Mouse (Mus musculus): ENCODE measurements around the gene Eef1g. TPM values are rescaled to one million over a fixed set of nuclear protein-coding genes. Genes with fewer than 3 reads are reported as not detected.

Eef1g gene
- polyA plus RNA-seq, 1 experiment from 2014 or later, result 469 TPM

GRCm38 (mm10) chr19:8984255-8984868 is 17.5 kb downstream of the Eef1g start:
- Histone ChIP-seq H3K36me3 (ENCODE audit: control insufficient read depth, insufficient read depth, low read length) (peaks cover 18% of the 10 kb centered on the region), H3K4me3 (ENCODE audit: low read depth, low read length) (no peak overlapping the region), H3K27me3 (replicated peaks; ENCODE audit: control insufficient read depth, insufficient read depth, low read length) (no peaks in the 10 kb centered on the region), H3K9me3 (ENCODE audit: control insufficient read depth, low read length) (no peaks in the 10 kb centered on the region), H3K9ac (ENCODE audit: low read depth, low read length) (0 out of 2 replicates have a peak overlapping the region, but pooled peaks have one; percentile 3), H3K4me1 (ENCODE audit: control insufficient read depth, insufficient read depth, low read length) (peaks cover 33% of the 10 kb centered on the region), H3K27ac (replicated peaks; ENCODE audit: low read depth, low read length) (peak overlapping the region; percentile 71), H3K4me2 (ENCODE audit: low read depth, low read length) (peak overlapping the region; percentile 6; the same call in 1 of the 2 replicates)
- peak; percentile 17; the same call in 1 of the 2 replicates for ATAC-seq (ENCODE audit: low read depth)
- peak; percentile 93 for DNase-seq (ENCODE audit: low spot score)
- WGBS, result 8% methylated on average over 7 of the region's 7 CpGs

GRCm38 (mm10) chr19:8985891-8986290 is 19.1 kb downstream of the Eef1g start:
- Histone ChIP-seq H3K4me3 (ENCODE audit: low read depth, low read length) (no peak overlapping the region), H3K4me2 (ENCODE audit: low read depth, low read length) (no peak overlapping the region), H3K36me3 (ENCODE audit: control insufficient read depth, insufficient read depth, low read length) (0 out of 2 replicates have a peak, but pooled peaks cover 3% of the 10 kb centered on the region), H3K27me3 (replicated peaks; ENCODE audit: control insufficient read depth, insufficient read depth, low read length) (no peaks in the 10 kb centered on the region), H3K9me3 (ENCODE audit: control insufficient read depth, low read length) (no peaks in the 10 kb centered on the region), H3K9ac (ENCODE audit: low read depth, low read length) (no peak overlapping the region), H3K27ac (replicated peaks; ENCODE audit: low read depth, low read length) (no peak overlapping the region), H3K4me1 (ENCODE audit: control insufficient read depth, insufficient read depth, low read length) (peaks cover 33% of the 10 kb centered on the region)
- 64% methylated on average over 5 of the region's 5 CpGs for WGBS
- DNase-seq (ENCODE audit: low spot score), result no peak
- no peak for ATAC-seq (ENCODE audit: low read depth)

GRCm38 (mm10) chr19:8987816-8988215 is 21.0 kb downstream of the Eef1g start:
- Histone ChIP-seq H3K4me3 (ENCODE audit: low read depth, low read length) (no peak overlapping the region), H3K9me3 (ENCODE audit: control insufficient read depth, low read length) (no peaks in the 10 kb centered on the region), H3K9ac (ENCODE audit: low read depth, low read length) (peak overlapping the region; percentile 21; the same call in 1 of the 2 replicates), H3K4me2 (ENCODE audit: low read depth, low read length) (peak overlapping the region; percentile 81), H3K4me1 (ENCODE audit: control insufficient read depth, insufficient read depth, low read length) (peaks cover 52% of the 10 kb centered on the region), H3K27me3 (replicated peaks; ENCODE audit: control insufficient read depth, insufficient read depth, low read length) (no peaks in the 10 kb centered on the region), H3K27ac (replicated peaks; ENCODE audit: low read depth, low read length) (peak overlapping the region; percentile 99; the same call in 1 of the 2 replicates), H3K36me3 (ENCODE audit: control insufficient read depth, insufficient read depth, low read length) (no peaks in the 10 kb centered on the region)
- DNase-seq (ENCODE audit: low spot score), result peak; percentile 42
- ATAC-seq (ENCODE audit: low read depth), result no peak
- 32% methylated on average over 2 of the region's 2 CpGs for WGBS

GRCm38 (mm10) chr19:8988346-8989065 is 21.7 kb downstream of the Eef1g start:
- Histone ChIP-seq H3K9ac (ENCODE audit: low read depth, low read length) (peak overlapping the region; percentile 96), H3K4me1 (ENCODE audit: control insufficient read depth, insufficient read depth, low read length) (peaks cover 52% of the 10 kb centered on the region)
- DNase-seq (ENCODE audit: low spot score), result no peak

GRCm38 (mm10) chr19:8989066-8989566 is 22.3 kb downstream of the Eef1g start, which contains the start of gene Ahnak:
Gene Ahnak (plus strand): TSS chr19:8989284.
- Histone ChIP-seq H3K9me3 (ENCODE audit: control insufficient read depth, low read length) (no peaks in the 10 kb centered on the region), H3K9ac (ENCODE audit: low read depth, low read length) (peak within 1 kb of the TSS; percentile 96), H3K27me3 (replicated peaks; ENCODE audit: control insufficient read depth, insufficient read depth, low read length) (no peaks in the 10 kb centered on the region), H3K36me3 (ENCODE audit: control insufficient read depth, insufficient read depth, low read length) (no peaks in the 10 kb centered on the region), H3K4me3 (ENCODE audit: low read depth, low read length) (peak within 1 kb of the TSS; percentile 92), H3K4me1 (ENCODE audit: control insufficient read depth, insufficient read depth, low read length) (peaks cover 51% of the 10 kb centered on the region), H3K4me2 (ENCODE audit: low read depth, low read length) (peak within 1 kb of the TSS; percentile 81), H3K27ac (replicated peaks; ENCODE audit: low read depth, low read length) (peak within 1 kb of the TSS; percentile 99)
- ATAC-seq (ENCODE audit: low read depth) (peak; percentile 58), DNase-seq (ENCODE audit: low spot score) (peak; percentile 84)
- under 1% methylated on average over 23 of the region's 42 CpGs for WGBS

More at GRCm38 (mm10) chr19:8988346-8989065, 21.7 kb downstream of the Eef1g start:
- H3K27me3 ChIP-seq (replicated peaks; ENCODE audit: control insufficient read depth, insufficient read depth, low read length), result no peaks in the 10 kb centered on the region
- H3K4me3 ChIP-seq (ENCODE audit: low read depth, low read length), result peak overlapping the region; percentile 92
- peak overlapping the region; percentile 81 for H3K4me2 ChIP-seq (ENCODE audit: low read depth, low read length)
- no peaks in the 10 kb centered on the region for H3K36me3 ChIP-seq (ENCODE audit: control insufficient read depth, insufficient read depth, low read length)
- no peaks in the 10 kb centered on the region for H3K9me3 ChIP-seq (ENCODE audit: control insufficient read depth, low read length)
- ATAC-seq (ENCODE audit: low read depth), result no peak
- H3K27ac ChIP-seq (replicated peaks; ENCODE audit: low read depth, low read length), result peak overlapping the region; percentile 99
- 10% methylated on average over 15 of the region's 15 CpGs for whole genome bisulfite sequencing

- H3K27ac ChIP-seq (replicated peaks; ENCODE audit: low read depth, low read length), result peak overlapping the region; percentile 99
- under 1% methylated on average over 44 of the region's 53 CpGs for WGBS
- no peaks in the 10 kb centered on the region for H3K9me3 ChIP-seq (ENCODE audit: control insufficient read depth, low read length)
Observed at GRCm38 (mm10) chr19:8989567-8990431, 23.0 kb downstream of the Eef1g start.

GRCm38 (mm10) chr19:8990432-8991102 is 23.7 kb downstream of the Eef1g start:
- Histone ChIP-seq H3K27me3 (replicated peaks; ENCODE audit: control insufficient read depth, insufficient read depth, low read length) (no peaks in the 10 kb centered on the region), H3K4me3 (ENCODE audit: low read depth, low read length) (peak overlapping the region; percentile 92), H3K4me1 (ENCODE audit: control insufficient read depth, insufficient read depth, low read length) (peaks cover 56% of the 10 kb centered on the region), H3K4me2 (ENCODE audit: low read depth, low read length) (peak overlapping the region; percentile 81), H3K9ac (ENCODE audit: low read depth, low read length) (peak overlapping the region; percentile 96), H3K36me3 (ENCODE audit: control insufficient read depth, insufficient read depth, low read length) (no peaks in the 10 kb centered on the region), H3K9me3 (ENCODE audit: control insufficient read depth, low read length) (no peaks in the 10 kb centered on the region), H3K27ac (replicated peaks; ENCODE audit: low read depth, low read length) (peak overlapping the region; percentile 99)
- peak; percentile 73 for ATAC-seq (ENCODE audit: low read depth)
- 7% methylated on average over 14 of the region's 15 CpGs for WGBS
- DNase-seq (ENCODE audit: low spot score), result no peak

More at GRCm38 (mm10) chr19:8989567-8990431, 23.0 kb downstream of the Eef1g start:
- no peaks in the 10 kb centered on the region for H3K27me3 ChIP-seq (replicated peaks; ENCODE audit: control insufficient read depth, insufficient read depth, low read length)
- H3K36me3 ChIP-seq (ENCODE audit: control insufficient read depth, insufficient read depth, low read length), result no peaks in the 10 kb centered on the region
- ATAC-seq (ENCODE audit: low read depth) (peak; percentile 84), DNase-seq (ENCODE audit: low spot score) (peak; percentile 97)
- H3K9ac ChIP-seq (ENCODE audit: low read depth, low read length), result peak overlapping the region; percentile 96
- H3K4me1 ChIP-seq (ENCODE audit: control insufficient read depth, insufficient read depth, low read length), result peaks cover 53% of the 10 kb centered on the region
- H3K4me2 ChIP-seq (ENCODE audit: low read depth, low read length), result peak overlapping the region; percentile 81
- peak overlapping the region; percentile 92 for H3K4me3 ChIP-seq (ENCODE audit: low read depth, low read length)

All from embryonic facial prominence, embryonic 14.5 days (tissue).